Mouse (Mus musculus): Measurements from ENCODE around the gene Nhlrc1. TPM values are rescaled to one million over a fixed set of nuclear protein-coding genes. Genes with fewer than 3 reads are reported as not detected.

Nhlrc1 gene
- total RNA-seq, 1 experiment from 2014 or later = 0.38 TPM

DNA sequence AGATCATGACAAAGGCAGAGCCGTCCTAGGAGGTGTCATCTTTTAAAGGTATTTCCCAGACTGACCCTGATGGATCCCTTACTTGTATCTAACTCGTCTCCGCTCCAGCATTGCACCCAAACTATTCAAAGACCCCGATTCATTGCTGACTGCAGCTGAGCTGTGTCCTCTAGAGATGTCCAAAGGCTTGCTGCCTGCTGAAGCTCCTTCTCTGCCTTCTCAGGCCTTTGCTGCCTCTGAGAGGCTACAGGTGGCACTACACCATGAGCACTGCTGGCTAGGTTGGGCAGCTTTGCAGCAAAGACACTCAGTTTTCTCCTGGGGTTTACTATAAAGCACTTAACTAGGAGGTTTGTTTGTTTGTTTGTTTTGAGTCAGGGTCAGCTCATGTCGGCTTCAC is 2.6 kb upstream of the Nhlrc1 start:
- ATAC-seq (replicated peaks; ENCODE audit: insufficient number of reproducible peaks, low FRiP score, low TSS enrichment, poor library complexity, severe bottlenecking) = no peak

DNA sequence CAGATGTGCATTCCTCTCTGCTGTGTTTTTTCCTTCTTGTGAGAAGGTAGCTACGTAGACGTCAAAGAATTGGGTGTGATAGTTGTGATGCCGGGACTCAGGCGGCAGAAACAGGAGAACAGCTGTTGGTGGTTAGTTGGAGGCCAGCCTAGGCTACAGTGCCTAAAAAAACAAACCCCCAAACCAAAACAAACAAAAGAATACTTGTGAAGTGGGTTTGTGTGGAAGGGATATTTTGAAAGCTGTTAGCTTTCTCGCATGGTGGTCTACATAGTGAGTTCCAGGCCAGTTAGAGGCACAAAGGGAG is 498 bp upstream of the Nhlrc1 start:
- no peak for ATAC-seq (replicated peaks; ENCODE audit: insufficient number of reproducible peaks, low FRiP score, low TSS enrichment, poor library complexity, severe bottlenecking)

DNA sequence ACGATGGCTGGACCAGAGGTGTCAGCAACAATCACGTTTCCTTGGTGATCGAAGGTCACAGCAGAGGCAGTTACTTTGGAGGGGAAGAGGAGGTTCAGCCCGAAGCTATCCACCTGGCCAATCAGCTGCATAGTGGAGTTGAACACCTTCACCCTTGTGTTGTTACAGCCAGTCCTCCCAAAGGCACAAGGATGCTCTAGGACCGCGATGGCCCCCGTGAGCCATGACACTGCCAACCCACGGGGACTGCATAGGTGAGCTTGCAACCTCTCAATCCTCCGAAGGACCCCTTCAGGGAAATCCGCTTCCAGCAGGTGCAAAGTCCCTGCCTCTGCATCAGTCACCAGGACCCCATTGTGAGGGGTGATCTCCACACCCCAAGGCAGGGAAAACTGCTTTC is 910 bp downstream of the Nhlrc1 start:
- no peak for ATAC-seq (replicated peaks; ENCODE audit: insufficient number of reproducible peaks, low FRiP score, low TSS enrichment, poor library complexity, severe bottlenecking)

DNA sequence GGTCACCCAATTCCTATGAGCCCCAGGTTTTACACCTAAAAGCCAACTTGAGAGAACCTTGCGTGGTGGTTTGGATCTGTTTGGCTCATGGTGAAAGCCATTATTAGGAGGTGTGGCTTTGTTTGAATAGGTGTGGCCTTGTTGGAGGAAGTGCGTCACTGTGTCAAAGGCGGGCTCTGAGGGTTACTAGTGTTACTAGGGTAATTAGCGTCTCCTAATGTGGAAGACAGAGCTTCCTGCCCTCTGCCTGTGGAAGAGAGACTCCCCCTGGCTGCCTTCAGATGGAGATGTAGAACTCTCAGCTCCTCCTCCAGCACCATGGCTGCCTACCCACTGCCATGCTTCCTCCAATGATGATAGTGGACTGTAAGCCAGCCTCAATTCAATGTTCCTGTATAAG is 13.1 kb downstream of the Nhlrc1 start:
- no peak for ATAC-seq (replicated peaks; ENCODE audit: insufficient number of reproducible peaks, low FRiP score, low TSS enrichment, poor library complexity, severe bottlenecking)

DNA sequence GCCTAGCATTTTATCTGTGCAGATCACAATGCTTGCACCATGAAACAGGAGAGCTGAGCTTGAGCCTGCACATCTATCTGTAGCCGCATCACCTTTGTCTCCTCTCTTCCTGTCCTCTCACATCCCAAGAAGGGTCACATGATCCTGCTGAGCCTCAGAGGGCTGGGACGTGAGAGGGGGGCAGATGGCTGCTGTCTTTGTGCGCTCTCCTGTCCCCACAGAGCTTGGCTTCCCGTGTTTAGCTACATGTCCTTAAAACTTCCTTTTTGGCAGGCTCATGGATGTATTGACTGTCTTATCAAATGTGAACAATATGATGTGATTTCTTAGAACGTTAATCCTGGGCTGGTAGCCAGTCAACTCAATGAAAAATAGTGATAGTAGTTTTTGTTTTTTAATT is 15.2 kb downstream of the Nhlrc1 start:
- ATAC-seq (replicated peaks; ENCODE audit: insufficient number of reproducible peaks, low FRiP score, low TSS enrichment, poor library complexity, severe bottlenecking) = no peak

DNA sequence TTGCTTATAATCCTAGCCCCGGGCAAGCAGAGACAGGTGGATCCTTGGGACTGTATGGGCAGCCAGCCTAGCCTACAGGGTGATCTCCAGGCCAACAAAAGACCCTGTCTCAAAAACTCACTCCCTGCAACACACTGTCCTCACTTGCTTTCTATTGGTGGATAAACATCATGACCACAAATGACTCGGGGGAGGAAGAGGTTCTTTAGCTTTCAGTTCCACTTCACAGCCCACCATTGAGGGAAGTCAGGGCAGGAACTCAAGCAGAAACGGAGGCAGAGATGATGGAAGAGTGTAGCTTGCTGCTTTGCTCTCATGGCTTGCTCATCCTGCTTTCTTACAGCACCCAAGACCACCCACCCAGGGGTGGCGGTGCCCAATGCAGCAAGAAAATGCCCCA is 17.3 kb downstream of the Nhlrc1 start:
- ATAC-seq (replicated peaks; ENCODE audit: insufficient number of reproducible peaks, low FRiP score, low TSS enrichment, poor library complexity, severe bottlenecking) = no peak

DNA sequence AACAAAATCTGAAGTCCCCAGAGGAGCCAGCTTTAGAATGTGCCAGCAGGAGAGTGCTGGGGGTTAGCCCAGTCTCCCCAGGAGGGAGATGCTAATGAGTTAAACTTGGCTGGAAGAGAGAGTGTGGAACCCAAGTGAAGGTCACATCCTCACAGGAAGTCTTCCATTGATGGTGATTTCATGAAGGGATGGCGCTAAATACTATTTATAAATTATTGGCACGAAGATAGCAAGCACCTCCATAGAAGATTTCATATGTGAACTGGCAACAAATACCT is 21.4 kb downstream of the Nhlrc1 start:
- no peak for ATAC-seq (replicated peaks; ENCODE audit: insufficient number of reproducible peaks, low FRiP score, low TSS enrichment, poor library complexity, severe bottlenecking)

DNA sequence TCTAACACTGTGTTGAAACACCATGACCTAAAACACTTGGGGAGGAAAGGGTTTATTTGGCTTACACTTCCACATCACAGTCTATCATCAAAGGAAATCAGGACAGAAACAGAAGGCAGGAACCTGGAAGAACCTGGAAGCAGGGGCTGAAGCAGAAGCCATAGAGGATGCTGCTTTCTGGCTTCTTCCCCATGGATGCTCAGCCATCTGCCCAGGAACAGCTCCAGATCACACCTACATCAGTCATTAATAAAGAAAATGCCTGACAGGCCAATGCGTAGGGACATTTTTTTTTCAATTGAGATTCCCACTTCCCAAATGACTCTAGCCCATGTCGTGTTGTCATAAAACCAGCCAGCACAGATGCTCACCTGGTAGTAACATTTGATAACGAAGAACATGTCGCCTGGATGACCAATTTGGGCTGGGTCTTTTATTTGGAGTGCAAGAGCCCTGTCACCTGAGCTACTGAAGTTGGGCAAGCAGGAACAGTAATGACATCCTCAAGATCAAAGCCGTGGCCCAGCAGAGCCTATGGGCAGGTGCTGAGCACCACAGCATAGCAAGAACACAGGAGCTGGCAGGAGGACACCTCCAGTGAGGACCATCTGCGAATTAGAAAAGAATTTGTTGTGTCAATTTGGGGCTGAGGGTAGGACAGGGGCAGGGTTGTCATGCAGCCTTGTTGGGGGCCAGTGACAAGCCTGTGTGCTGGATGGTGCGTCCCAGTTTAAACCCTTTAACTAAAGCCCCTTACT is 22.0 kb downstream of the Nhlrc1 start:
- no peak for ATAC-seq (replicated peaks; ENCODE audit: insufficient number of reproducible peaks, low FRiP score, low TSS enrichment, poor library complexity, severe bottlenecking)

DNA sequence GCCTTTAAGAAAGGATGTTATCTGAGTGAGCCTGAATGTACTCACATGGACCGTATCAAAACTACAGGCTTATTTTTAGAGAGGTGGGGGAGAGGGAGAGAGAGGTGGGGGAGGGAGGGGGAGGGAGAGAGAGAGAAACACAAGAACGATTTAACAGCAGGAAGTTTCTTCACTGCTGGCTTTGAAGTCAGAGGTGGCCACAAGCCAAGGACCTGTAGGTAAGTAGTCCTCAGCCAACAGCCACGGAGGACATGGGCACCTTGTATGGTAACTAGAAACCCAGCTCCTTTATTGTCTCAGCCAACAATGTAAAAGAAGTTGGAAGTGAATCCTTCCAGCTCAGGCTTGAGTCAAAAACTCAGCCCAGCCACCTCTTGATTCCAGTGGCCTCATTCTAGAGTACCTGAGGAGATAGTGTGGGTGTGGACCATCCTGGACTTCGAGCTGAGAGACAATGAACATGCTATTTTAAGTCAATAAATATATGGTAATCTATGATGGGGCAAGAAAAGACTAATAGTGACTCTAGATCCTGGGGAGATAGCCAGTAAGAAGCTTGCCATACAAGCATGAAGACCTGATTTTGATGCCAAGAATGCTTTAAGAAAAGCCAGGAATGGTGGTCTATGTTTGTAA is 24.2 kb downstream of the Nhlrc1 start:
- no peak for ATAC-seq (replicated peaks; ENCODE audit: insufficient number of reproducible peaks, low FRiP score, low TSS enrichment, poor library complexity, severe bottlenecking)

DNA sequence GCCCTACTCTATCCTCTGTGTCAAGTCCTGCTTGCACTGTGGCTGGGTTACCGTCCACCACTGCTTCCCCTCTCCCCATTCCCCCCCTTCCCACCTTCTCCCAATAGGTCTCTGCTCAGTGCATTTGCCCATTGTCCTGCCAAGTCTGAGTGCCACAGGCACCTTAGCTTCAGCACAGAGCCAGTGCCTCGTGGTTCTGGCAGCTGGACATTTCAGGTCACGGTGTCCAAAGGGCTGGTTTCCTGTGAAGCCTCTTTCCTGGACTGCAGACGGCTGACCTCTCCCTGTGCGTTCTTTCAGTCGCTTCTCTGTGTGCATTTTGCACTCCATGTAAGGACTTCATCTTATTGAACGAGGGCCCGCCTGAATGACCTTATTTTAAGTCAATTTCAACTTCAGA is 26.7 kb downstream of the Nhlrc1 start:
- no peak for ATAC-seq (replicated peaks; ENCODE audit: insufficient number of reproducible peaks, low FRiP score, low TSS enrichment, poor library complexity, severe bottlenecking)

DNA sequence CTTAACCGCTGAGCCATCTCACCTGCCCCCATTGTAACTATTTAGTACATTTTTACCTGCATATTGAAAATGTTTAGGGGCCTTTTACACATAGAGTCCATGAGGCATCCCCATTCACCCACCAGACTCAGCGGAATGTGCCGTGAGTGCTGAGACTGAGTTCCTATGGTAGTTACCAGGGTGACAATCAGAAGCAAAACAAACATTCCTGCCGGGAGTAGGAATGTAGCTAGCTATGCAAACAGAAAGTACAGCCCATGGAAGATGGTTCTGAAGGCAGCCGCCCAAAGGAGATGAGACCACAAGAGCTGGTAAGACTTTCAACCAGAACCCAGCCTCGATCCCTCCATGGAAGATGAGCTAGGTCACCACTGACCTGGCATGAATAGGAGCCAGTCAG is 28.4 kb downstream of the Nhlrc1 start:
- ATAC-seq (replicated peaks; ENCODE audit: insufficient number of reproducible peaks, low FRiP score, low TSS enrichment, poor library complexity, severe bottlenecking) = no peak

DNA sequence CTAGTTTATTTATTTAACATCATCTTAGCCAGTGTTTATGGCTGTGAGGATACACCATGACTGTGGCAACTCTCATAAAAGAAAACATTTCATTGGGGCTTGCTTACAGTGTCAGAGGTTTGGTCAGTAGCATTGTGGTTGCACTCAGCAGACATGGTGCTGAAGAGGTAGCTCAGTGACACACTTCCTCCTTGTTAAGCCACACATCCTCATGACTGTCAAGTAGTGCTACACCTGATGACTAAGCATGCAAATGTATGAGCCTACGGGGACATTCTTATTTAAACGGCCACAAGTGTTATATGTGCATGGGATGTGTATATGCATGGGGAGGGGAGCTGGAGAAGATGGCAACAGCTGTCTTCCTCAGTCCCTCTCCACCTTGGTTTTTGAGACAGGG is 30.8 kb downstream of the Nhlrc1 start:
- ATAC-seq (replicated peaks; ENCODE audit: insufficient number of reproducible peaks, low FRiP score, low TSS enrichment, poor library complexity, severe bottlenecking) = peak; percentile 57; the same call in 1 of the 2 replicates

DNA sequence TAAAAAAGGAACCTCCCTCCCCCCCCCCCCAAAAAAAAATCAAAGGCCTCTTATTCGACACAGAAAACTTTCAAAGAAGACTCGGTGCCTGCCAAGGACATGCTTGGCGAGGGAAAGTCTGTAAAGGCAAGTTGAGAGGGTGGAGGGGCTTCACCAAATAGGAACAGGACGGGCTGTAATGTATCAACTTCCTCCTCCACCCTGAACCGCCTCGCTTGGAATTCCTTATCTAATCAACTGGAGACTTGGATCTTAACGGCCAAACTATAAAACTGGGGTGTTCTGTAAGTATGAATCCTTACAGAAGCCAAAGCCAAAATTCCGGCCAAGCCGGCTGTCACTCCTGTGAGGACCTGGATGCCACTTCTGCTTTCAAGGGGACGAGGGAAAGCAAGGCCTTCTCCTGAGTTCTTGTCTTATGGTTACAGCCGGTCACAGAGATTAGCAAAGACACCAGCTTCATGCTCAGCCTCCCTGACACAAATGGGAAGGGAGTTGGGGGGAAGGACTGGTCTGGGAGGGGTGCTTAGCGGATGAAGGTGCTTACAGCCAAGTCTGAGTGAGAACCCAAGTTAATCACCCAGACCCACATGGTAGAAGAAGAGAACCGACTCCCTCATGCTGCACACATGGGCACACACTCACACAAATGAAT is 34.7 kb downstream of the Nhlrc1 start:
- ATAC-seq (replicated peaks; ENCODE audit: insufficient number of reproducible peaks, low FRiP score, low TSS enrichment, poor library complexity, severe bottlenecking) = no peak

DNA sequence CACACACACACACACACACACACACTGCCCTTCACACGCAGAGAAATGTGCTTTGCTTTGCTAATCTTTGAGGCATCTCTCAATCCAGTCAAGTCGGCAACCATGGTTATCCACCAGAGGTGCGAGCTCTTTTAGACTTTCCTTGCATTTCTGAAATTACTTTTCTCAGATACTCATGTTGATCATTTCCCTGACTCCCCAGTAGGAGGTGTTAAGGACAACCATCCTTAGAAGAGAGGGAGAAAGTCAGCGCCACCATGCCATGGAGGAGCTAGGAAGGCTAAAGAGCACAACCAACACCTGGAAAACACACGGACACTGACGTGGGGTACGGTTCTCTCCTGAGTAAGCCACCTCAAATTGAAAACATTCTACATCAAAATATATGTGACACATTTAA is 38.1 kb downstream of the Nhlrc1 start:
- ATAC-seq (replicated peaks; ENCODE audit: insufficient number of reproducible peaks, low FRiP score, low TSS enrichment, poor library complexity, severe bottlenecking) = no peak

DNA sequence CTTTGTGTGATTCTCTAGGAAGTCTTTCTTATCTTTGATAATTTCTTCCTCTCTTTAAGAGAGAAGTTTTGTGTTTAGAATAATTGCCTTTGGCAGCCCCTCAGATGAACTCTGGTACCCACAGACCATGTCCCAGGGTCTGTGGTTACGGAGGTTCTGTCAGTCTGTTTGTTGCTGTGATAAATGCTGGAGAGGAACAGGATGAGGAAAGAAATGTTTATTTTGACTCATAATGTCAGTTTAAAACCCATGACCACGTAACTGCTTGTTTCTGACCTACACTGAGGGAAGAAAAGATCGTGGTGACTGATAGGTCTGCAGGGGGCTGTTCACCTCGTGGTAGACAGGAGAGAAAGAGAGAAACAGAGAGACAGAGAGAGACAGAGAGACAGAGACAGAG is 38.7 kb downstream of the Nhlrc1 start:
- no peak for ATAC-seq (replicated peaks; ENCODE audit: insufficient number of reproducible peaks, low FRiP score, low TSS enrichment, poor library complexity, severe bottlenecking)

DNA sequence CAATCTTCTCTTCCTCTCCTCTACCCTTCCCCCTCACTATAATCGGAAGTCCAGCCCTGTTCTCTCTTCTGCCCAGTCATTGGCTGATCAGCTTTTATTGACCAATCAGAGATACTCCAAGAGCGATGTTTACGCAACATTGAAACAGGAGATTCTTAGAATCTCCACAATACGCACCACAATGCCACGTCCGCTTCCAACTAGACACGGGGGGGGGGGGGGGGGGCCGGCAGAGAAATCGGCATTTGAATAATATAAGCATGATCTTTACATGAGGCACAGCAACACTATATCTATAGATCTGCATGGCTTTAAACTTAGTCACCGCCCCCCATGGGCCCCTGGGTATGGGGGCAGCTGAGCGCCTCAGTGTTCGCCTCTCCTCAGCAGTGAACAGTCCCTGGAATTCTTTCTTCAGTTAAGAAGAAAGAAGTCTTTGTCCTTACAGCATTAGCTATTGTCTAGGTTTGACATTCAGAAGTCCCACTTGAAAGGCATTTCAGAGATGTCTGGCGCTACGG is 39.6 kb downstream of the Nhlrc1 start:
- no peak for ATAC-seq (replicated peaks; ENCODE audit: insufficient number of reproducible peaks, low FRiP score, low TSS enrichment, poor library complexity, severe bottlenecking)

DNA sequence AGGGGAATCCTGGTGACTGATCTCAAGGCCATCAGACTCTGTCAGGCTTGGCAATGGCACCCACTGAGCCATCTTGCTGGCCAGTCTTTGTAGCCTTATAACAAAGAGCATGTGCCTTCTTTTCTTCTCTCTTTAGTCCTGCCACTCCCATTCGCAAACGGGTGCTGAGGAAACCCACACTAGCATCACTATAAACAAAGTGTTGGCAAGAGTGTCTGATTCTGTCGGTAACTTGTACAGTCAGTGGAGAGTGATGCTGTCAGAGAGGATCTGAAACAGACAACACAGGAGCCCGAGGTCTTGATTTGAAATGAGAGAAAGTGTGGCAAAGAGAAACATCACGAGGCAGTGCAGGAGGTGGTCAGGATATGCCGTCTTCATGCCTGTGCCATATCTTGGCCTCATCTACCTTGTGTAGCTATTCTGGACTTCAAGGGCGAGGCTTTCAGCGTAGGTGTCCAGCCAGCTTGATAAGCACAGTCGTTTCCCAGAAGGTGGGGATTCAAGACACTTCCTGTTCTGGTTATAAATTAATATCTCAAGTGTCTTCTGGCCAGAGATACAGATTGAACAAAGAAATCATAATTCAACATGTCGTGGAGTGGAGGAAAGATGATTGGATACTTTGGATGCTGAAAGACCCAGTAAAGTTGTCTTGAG is 44.2 kb downstream of the Nhlrc1 start:
- ATAC-seq (replicated peaks; ENCODE audit: insufficient number of reproducible peaks, low FRiP score, low TSS enrichment, poor library complexity, severe bottlenecking) = no peak

DNA sequence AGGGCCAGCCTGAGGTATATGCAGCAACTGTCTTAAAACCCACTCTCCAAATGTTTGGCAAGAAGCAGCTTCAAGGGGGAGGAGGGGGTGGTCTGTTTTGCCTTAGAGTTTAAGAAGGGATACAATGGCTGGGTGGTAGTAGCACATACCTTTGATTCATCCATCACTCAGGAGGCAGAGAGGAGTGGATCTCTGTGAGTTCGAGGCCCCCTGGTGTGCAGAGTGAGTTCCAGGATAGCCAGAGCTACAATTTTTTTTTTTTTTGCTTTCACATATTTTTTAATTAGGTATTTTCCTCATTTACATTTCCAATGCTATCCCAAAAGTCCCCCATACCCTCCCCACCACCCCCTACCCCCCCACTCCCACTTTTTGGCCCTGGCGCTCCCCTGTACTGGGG is 46.0 kb downstream of the Nhlrc1 start:
- ATAC-seq (replicated peaks; ENCODE audit: insufficient number of reproducible peaks, low FRiP score, low TSS enrichment, poor library complexity, severe bottlenecking) = no peak

DNA sequence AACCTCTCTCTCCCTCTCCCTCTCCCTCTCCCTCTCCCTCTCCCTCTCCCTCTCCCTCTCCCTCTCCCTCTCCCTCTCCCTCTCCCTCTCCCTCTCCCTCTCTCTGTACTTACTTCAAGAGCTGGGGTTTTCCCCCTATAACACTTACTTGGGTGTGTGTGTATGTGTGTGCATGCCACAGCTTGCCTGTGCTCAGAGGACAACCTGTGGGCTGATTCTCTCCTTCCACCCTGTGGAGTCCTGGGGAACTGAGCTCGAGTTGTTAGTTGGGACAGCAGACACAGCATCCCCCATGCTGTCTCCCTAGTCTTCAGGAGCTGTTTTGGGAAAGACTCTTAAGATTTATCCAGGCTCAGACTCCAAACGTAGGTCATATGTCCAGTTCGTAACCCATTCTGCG is 47.3 kb downstream of the Nhlrc1 start:
- no peak for ATAC-seq (replicated peaks; ENCODE audit: insufficient number of reproducible peaks, low FRiP score, low TSS enrichment, poor library complexity, severe bottlenecking)
